Mouse (Mus musculus) limb, embryonic 15.5 days (tissue): ENCODE results near the gene Dapl1. TPM values are rescaled to one million over a fixed set of nuclear protein-coding genes. Genes with fewer than 3 reads are reported as not detected.

ENCODE experiments used
- ATAC-seq: fragments of 200-750 bp; cut with Nextera tagmentation; 2 replicates; pipeline ENCODE4 v1.8.0; 2017; ENCODE audit warnings: low read depth, moderate TSS enrichment; ENCODE audit not compliant: insufficient number of reproducible peaks, low FRiP score, low TSS enrichment
- H3K27ac ChIP-seq: fragments of 300-500 bp; sonication (generic); 2 replicates; pipeline ENCODE4 v1.5.1; 2015; ENCODE audit warnings: moderate library complexity, mild to moderate bottlenecking, inconsistent platforms
- H3K27me3 ChIP-seq: fragments of 300-500 bp; sonication (generic); 2 replicates; pipeline ENCODE4 v1.6.1; 2015; ENCODE audit warnings: inconsistent platforms
- H3K36me3 ChIP-seq: fragments of 300-500 bp; sonication (generic); 2 replicates; pipeline ENCODE4 v1.6.1; 2015; ENCODE audit warnings: inconsistent platforms
- H3K4me1 ChIP-seq: fragments of 300-500 bp; sonication (generic); 2 replicates; pipeline ENCODE4 v1.6.1; 2015; ENCODE audit warnings: inconsistent platforms
- H3K4me2 ChIP-seq: fragments of 300-500 bp; sonication (generic); 2 replicates; pipeline ENCODE4 v1.6.1; 2015; ENCODE audit warnings: mild to moderate bottlenecking, inconsistent platforms
- H3K4me3 ChIP-seq: fragments of 300-500 bp; sonication (generic); 2 replicates; pipeline ENCODE4 v1.5.1; 2015; ENCODE audit warnings: mild to moderate bottlenecking, inconsistent platforms
- H3K9ac ChIP-seq: fragments of 300-500 bp; sonication (generic); 2 replicates; pipeline ENCODE4 v1.6.1; 2015; ENCODE audit warnings: inconsistent platforms
- H3K9me3 ChIP-seq: fragments of 300-500 bp; sonication (generic); 2 replicates; pipeline ENCODE4 v1.6.1; 2016; ENCODE audit warnings: inconsistent platforms
- WGBS: fragments of 180-500 bp; shearing (Covaris S2); methylation state at CpG from one replicate; pipeline ENCODE4 v1.1.7; 2015; 5-methylcytosine and 5-hydroxymethylcytosine counted together
- polyA plus RNA-seq: library from polyadenylated mRNA; unstranded; fragments of >200 nt; fragmentation: Nextera tagmentation; extraction: Ambion mirVana; gene quantifications from 2 replicates; pipeline ENCODE4 v1.2.1, GENCODE M21; 2015

Gene Dapl1
- polyA plus RNA-seq, 1 experiment from 2014 or later, result 6.0 TPM

GRCm38 (mm10) chr2:59544237-59544909 is 59.9 kb downstream of the Dapl1 start:
- no peaks in the 10 kb centered on the region for H3K9me3 ChIP-seq
- no peak for ATAC-seq
- no peak overlapping the region for H3K4me2 ChIP-seq
- WGBS, result 28% methylated on average over 13 of the region's 13 CpGs
- no peak overlapping the region for H3K27ac ChIP-seq
- no peak overlapping the region for H3K4me3 ChIP-seq
- no peaks in the 10 kb centered on the region for H3K36me3 ChIP-seq
- H3K4me1 ChIP-seq, result peaks cover 10% of the 10 kb centered on the region; the same call in 1 of the 2 replicates
- H3K27me3 ChIP-seq, result no peaks in the 10 kb centered on the region
- no peak overlapping the region for H3K9ac ChIP-seq

GRCm38 (mm10) chr2:59545001-59545400 is 60.5 kb downstream of the Dapl1 start:
- Histone ChIP-seq H3K4me2 (no peak overlapping the region), H3K4me3 (no peak overlapping the region), H3K9ac (no peak overlapping the region), H3K27me3 (no peaks in the 10 kb centered on the region), H3K36me3 (no peaks in the 10 kb centered on the region), H3K27ac (no peak overlapping the region), H3K4me1 (peaks cover 10% of the 10 kb centered on the region; the same call in 1 of the 2 replicates), H3K9me3 (no peaks in the 10 kb centered on the region)
- ATAC-seq, result no peak
- 49% methylated on average over 7 of the region's 7 CpGs for WGBS

GRCm38 (mm10) chr2:59547369-59548099 is 63.1 kb downstream of the Dapl1 start:
- H3K4me1 ChIP-seq, result peaks cover 7% of the 10 kb centered on the region; the same call in 1 of the 2 replicates
- H3K4me3 ChIP-seq, result no peak overlapping the region
- H3K27me3 ChIP-seq, result no peaks in the 10 kb centered on the region
- H3K36me3 ChIP-seq, result no peaks in the 10 kb centered on the region
- no peaks in the 10 kb centered on the region for H3K9me3 ChIP-seq
- 93% methylated on average over 8 of the region's 8 CpGs for WGBS
- ATAC-seq, result no peak
- no peak overlapping the region for H3K4me2 ChIP-seq
- H3K9ac ChIP-seq, result no peak overlapping the region
- H3K27ac ChIP-seq, result no peak overlapping the region

- Histone ChIP-seq H3K27me3 (0 out of 2 replicates have a peak, but pooled peaks cover 4% of the 10 kb centered on the region), H3K4me3 (no peak overlapping the region), H3K36me3 (no peaks in the 10 kb centered on the region), H3K4me2 (no peak overlapping the region), H3K4me1 (no peaks in the 10 kb centered on the region), H3K9ac (no peak overlapping the region), H3K27ac (no peak overlapping the region), H3K9me3 (no peaks in the 10 kb centered on the region)
- ATAC-seq, result no peak
- 17% methylated on average over 1 of the region's 1 CpGs for WGBS
These were observed 68.3 kb downstream of the Dapl1 start for GRCm38 (mm10) chr2:59552784-59553183.

- Histone ChIP-seq H3K4me1 (no peaks in the 10 kb centered on the region), H3K36me3 (no peaks in the 10 kb centered on the region), H3K9me3 (no peaks in the 10 kb centered on the region), H3K4me2 (no peak overlapping the region), H3K27me3 (0 out of 2 replicates have a peak, but pooled peaks cover 7% of the 10 kb centered on the region), H3K9ac (no peak overlapping the region), H3K4me3 (no peak overlapping the region), H3K27ac (no peak overlapping the region)
- WGBS, result 44% methylated on average over 2 of the region's 2 CpGs
- ATAC-seq, result no peak
These were observed 70.0 kb downstream of the Dapl1 start for GRCm38 (mm10) chr2:59554373-59554940.

Other genes starting within 250 kb of the Dapl1 start
- 46.3 and 50.6 TPM in 2 replicates for gene Tanc1, start 127.4 kb downstream of the Dapl1 start, polyA plus RNA-seq